Mouse (Mus musculus) spleen, postnatal 0 days (tissue): ENCODE data around the gene Etd. TPM values are rescaled to one million over a fixed set of nuclear protein-coding genes. Genes with fewer than 3 reads are reported as not detected.

Experiments
- polyA plus RNA-seq: library from polyadenylated mRNA; unstranded; fragments of >200 nt; fragmentation: Nextera tagmentation; extraction: Ambion mirVana; gene quantifications from 2 replicates; pipeline ENCODE4 v1.2.1, GENCODE M21; 2015

Gene Etd
- not detected in 2 replicates for polyA plus RNA-seq

GRCm38 (mm10) chrX:53434618-53435017 is at the start of gene Etd:
Gene Etd (plus strand): TSS chrX:53434918.

Other genes with a start within 250 kb of the Etd start
- gene Plac1, start 194.8 kb upstream of the Etd start, polyA plus RNA-seq = 0.86 and 1.2 TPM in 2 replicates
- 5.5 and 5.9 TPM in 2 replicates for gene Fam122b, start 165.1 kb upstream of the Etd start, polyA plus RNA-seq
- not detected in 2 replicates for gene Fam122c, start 161.5 kb upstream of the Etd start, polyA plus RNA-seq
- gene Mospd1, start 64.4 kb upstream of the Etd start, polyA plus RNA-seq = 38.1 and 40.7 TPM in 2 replicates
- gene Rtl8c, start 173.1 kb downstream of the Etd start, polyA plus RNA-seq = 8.0 and 12.3 TPM in 2 replicates
- gene Gm14597, start 174.1 kb downstream of the Etd start, polyA plus RNA-seq = not detected in 2 replicates
- 19.8 and 25.2 TPM in 2 replicates for gene Rtl8a, start 208.8 kb downstream of the Etd start, polyA plus RNA-seq
- gene Rtl8b, start 235.5 kb downstream of the Etd start, polyA plus RNA-seq = 15.2 and 19.4 TPM in 2 replicates